Mouse (Mus musculus) c-Kit-positive CD71-positive TER-119-negative erythroid progenitor cells, embryonic 14.5 days (primary cell): ENCODE measurements around the gene Cfhr2.
"Not testable (repeated sequence)": the region's sequence is repeated elsewhere in the genome, so short reads cannot be mapped to it uniquely, and the experiment has no call there.

Source experiments
- DNase-seq: peaks from one replicate; pipeline ENCODE4 v3.0.0-alpha.2; 2013; ENCODE audit warnings: low read depth

The Cfhr2 gene

GRCm38 (mm10) chr1:139858548-139858947, at the start of gene Cfhr2:
Gene Cfhr2, minus strand, starts transcription at chr1:139858702.
- no peak for DNase-seq

DNA sequence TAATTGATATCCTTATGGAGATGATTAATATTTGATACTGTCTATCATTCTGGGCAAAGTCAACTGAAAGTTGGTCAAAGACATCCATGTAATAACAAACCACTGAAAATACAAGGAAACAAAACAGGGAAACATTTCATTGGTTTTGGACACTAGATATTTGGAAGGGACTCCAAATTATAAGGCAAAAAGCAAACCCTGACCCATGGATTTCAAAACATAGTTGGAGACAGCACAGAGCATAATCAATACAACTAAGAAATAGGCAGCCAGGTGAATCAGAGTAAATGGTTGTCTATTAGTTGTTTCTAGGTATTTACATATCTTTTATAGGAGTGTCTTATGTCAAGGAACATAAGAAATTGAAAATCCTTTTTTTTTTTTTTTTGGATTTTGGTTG, 5.2 kb upstream of the Cfhr2 start:
- DNase-seq, result no peak

GRCm38 (mm10) chr1:139860176-139860575, 1.7 kb upstream of the Cfhr2 start:
- DNase-seq, result no peak

DNA sequence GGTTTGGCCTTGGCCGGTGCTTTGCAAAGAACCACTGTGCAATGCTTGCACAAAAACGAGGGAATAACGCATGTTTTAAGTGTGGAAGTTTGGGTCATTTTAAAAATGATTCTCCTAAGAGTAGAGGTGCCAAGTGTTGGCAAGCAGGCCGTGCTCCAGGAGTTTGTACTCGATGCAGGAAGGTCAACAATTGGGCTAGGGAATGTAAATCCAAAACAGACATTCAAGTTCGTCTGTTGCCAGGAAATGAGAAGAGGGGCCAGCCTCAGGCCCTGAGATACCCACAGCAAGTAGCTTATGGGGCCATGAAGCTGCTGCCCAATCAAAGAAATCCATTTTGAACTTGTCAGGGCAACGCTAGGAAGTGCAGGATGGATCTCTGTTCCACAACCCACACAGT, 18.8 kb downstream of the Cfhr2 start:
- DNase-seq, result no peak

DNA sequence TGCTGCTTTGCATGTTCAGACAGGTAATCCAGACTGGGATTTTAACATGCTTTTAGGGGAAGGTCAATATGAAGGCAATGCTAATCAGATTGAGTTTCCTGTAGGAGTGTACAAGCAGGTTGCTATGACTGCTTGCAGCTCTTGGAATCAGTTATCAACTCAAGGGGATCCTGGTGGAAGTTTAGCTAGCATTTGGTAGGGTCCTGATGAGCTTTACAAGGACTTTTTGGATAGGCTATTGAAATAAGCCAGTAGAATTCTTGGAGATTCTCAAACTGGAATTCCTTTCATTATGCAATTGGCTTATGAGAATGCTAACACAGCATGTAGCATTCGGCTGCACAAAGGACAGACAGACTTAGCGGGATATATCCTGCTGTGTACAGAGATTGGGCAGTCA, 19.2 kb downstream of the Cfhr2 start:
- no peak for DNase-seq

- DNase-seq, result no peak
Observed at GRCm38 (mm10) chr1:139808594-139808993, 49.9 kb downstream of the Cfhr2 start.

GRCm38 (mm10) chr1:139781143-139781542, 77.4 kb downstream of the Cfhr2 start, which contains the start of gene Gm4788:
Gene Gm4788, minus strand, starts transcription at chr1:139781243.
- DNase-seq, result no peak

GRCm38 (mm10) chr1:139769913-139770312, 88.6 kb downstream of the Cfhr2 start:
- DNase-seq, result not testable (repeated sequence)
